Mouse (Mus musculus) ES-Bruce4 (cell line): ENCODE measurements at regions not wholly inside any gene's neighbourhood (a gene's known extent, or its start where the extent isn't known, plus 50 kb on each side); places are given as distances from the start of the nearest gene placed in this dataset.

ENCODE experiments used
- H3K27ac ChIP-seq: 2 replicates; pipeline ENCODE4 v1.5.1; 2012; ENCODE audit warnings: low read length, inconsistent platforms; ENCODE audit not compliant: insufficient read depth
- H3K27me3 ChIP-seq: 2 replicates; pipeline ENCODE4 v1.6.1; 2012; ENCODE audit warnings: mild to moderate bottlenecking, low read length, inconsistent platforms; ENCODE audit not compliant: control insufficient read depth, poor library complexity, insufficient read depth, severe bottlenecking
- H3K36me3 ChIP-seq: 2 replicates; pipeline ENCODE4 v1.6.1; 2012; ENCODE audit warnings: inconsistent platforms, mild to moderate bottlenecking, low read length, moderate library complexity; ENCODE audit not compliant: control insufficient read depth, poor library complexity, insufficient read depth, severe bottlenecking
- H3K4me1 ChIP-seq: one replicate; pipeline ENCODE4 v1.8.1; 2011; ENCODE audit warnings: low read length; ENCODE audit not compliant: control insufficient read depth, insufficient read depth
- H3K4me3 ChIP-seq: 2 replicates; pipeline ENCODE4 v1.5.1; 2011; ENCODE audit warnings: low read depth, mild to moderate bottlenecking, low read length
- H3K9ac ChIP-seq: 2 replicates; pipeline ENCODE4 v1.6.1; 2012; ENCODE audit warnings: low read depth, mild to moderate bottlenecking, inconsistent platforms; ENCODE audit not compliant: poor library complexity, severe bottlenecking
- H3K9me3 ChIP-seq: replicated peaks from 2 replicates; pipeline ENCODE4 v1.6.1; 2012; ENCODE audit warnings: mild to moderate bottlenecking, low read length, inconsistent platforms; ENCODE audit not compliant: control insufficient read depth, poor library complexity, insufficient read depth, severe bottlenecking
- CTCF ChIP-seq: IDR thresholded peaks from one replicate; pipeline ENCODE4 v1.8.1; 2011; ENCODE audit warnings: low read depth, low read length
- EP300 ChIP-seq: IDR thresholded peaks from 2 replicates; pipeline ENCODE4 v1.6.1; 2011; ENCODE audit warnings: low read depth, low read length; ENCODE audit not compliant: insufficient read depth
- POLR2A ChIP-seq: IDR thresholded peaks from one replicate; pipeline ENCODE4 v1.8.1; 2011; ENCODE audit warnings: low read length; ENCODE audit not compliant: insufficient read depth

DNA sequence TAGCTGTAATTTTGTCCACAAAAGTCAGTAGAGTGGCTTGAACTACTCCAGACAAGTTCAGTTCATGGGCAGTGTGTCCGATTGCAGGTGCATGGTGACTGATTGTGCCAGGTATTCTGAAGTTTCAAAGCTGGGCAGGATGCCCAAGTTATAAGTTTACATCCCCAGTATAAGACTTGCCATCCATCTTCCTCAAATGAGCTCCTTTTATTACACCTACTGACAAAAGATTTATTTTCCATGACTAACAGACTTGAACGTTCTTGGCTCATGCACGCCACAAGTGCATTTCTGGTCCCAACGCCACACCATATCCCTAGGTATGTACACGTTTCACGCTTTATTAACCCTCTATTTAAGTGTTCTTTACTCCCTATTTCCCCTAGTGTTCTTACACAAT, 117.4 kb upstream of the Etl4 start:
- no peaks in the 10 kb centered on the region for H3K36me3 ChIP-seq
- no peaks in the 10 kb centered on the region for H3K27me3 ChIP-seq
- no peak for TF ChIP-seq EP300
- no peak for TF ChIP-seq CTCF
- TF ChIP-seq POLR2A = no peak
- no peak overlapping the region for H3K9ac ChIP-seq
- H3K4me3 ChIP-seq = no peak overlapping the region
- H3K9me3 ChIP-seq = no peaks in the 10 kb centered on the region
- no peaks in the 10 kb centered on the region for H3K4me1 ChIP-seq
- no peak overlapping the region for H3K27ac ChIP-seq

DNA sequence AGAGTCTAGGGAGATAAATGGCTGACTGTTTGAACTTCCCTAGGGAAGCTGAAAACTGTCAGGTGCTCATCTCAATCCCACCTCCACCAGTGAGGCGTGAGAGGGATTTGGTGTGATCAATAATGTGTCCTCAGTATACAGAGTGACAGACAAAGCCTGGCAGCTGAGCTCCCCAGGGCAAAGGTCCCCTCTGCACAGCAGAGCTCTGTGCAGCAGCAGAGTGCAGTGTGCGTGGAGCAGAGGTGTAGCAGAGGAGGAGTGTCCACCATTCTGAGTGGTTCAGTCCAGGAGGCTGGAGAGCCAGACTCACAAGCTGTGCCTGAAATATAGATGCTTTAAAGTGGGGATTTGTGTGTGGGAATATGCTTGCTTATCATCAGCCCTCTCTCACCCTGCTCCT, 112.8 kb upstream of the Etl4 start:
- H3K9ac ChIP-seq = no peak overlapping the region
- TF ChIP-seq EP300 (no peak), CTCF (no peak), POLR2A (no peak)
- no peaks in the 10 kb centered on the region for H3K36me3 ChIP-seq
- no peaks in the 10 kb centered on the region for H3K9me3 ChIP-seq
- H3K27ac ChIP-seq = no peak overlapping the region
- no peaks in the 10 kb centered on the region for H3K4me1 ChIP-seq
- no peaks in the 10 kb centered on the region for H3K27me3 ChIP-seq
- no peak overlapping the region for H3K4me3 ChIP-seq
